Mouse (Mus musculus) activated CD4-positive, CD25-positive, alpha-beta regulatory T cell, adult 9 weeks (primary cell): ENCODE results near the gene 4933409G03Rik. TPM values are rescaled to one million over a fixed set of nuclear protein-coding genes. Genes with fewer than 3 reads are reported as not detected.

Experiments used
- polyA plus RNA-seq: library from polyadenylated mRNA; unstranded; fragments of 100-300 nt; shearing (Covaris generic); gene quantifications from one replicate; pipeline ENCODE4 v1.2.1, GENCODE M21; 2017

The 4933409G03Rik gene
- polyA plus RNA-seq: not detected

GRCm38 (mm10) chr2:68582113-68582512 lies at the start of gene 4933409G03Rik:
Gene 4933409G03Rik (plus strand): TSS chr2:68582413.

GRCm38 (mm10) chr2:68656186-68656585 lies 74.0 kb downstream of the 4933409G03Rik start, which contains the start of gene 4932414N04Rik:
Gene 4932414N04Rik (plus strand): TSS chr2:68656486.

Other genes with a start within 250 kb of the 4933409G03Rik start
- gene Stk39, start 110.1 kb upstream of the 4933409G03Rik start, polyA plus RNA-seq: 6.4 TPM
- not detected for gene 4932414N04Rik, start 74.1 kb downstream of the 4933409G03Rik start, polyA plus RNA-seq